Mouse (Mus musculus) central nervous system, embryonic 18 days (tissue): ENCODE measurements around the gene Chaf1b. TPM values are rescaled to one million over a fixed set of nuclear protein-coding genes. Genes with fewer than 3 reads are reported as not detected.

ENCODE experiments used
- polyA plus RNA-seq: library from polyadenylated mRNA; depleted of rRNA; stranded (reverse); fragments of >200 nt; gene quantifications from 2 replicates; pipeline ENCODE4 v1.2.3, GENCODE M21; 2012; rRNA removed

Chaf1b gene
- polyA plus RNA-seq: 12.7 and 13.5 TPM in 2 replicates

GRCm38 (mm10) chr16:93883423-93884085, at the start of gene Chaf1b:
Gene Chaf1b (plus strand): TSS chr16:93883901.

Other genes with a start within 250 kb of the Chaf1b start
- gene Cbr3, start 200.7 kb upstream of the Chaf1b start, polyA plus RNA-seq: 3.4 and 4.6 TPM in 2 replicates
- 60.8 and 61.3 TPM in 2 replicates for gene Dop1b, start 172.0 kb upstream of the Chaf1b start, polyA plus RNA-seq
- 33.7 and 36.6 TPM in 2 replicates for gene Morc3, start 51.8 kb upstream of the Chaf1b start, polyA plus RNA-seq
- 0.06 and 0.19 TPM in 2 replicates for gene Cldn14, start 124.9 kb downstream of the Chaf1b start, polyA plus RNA-seq
- 0.28 and 0.32 TPM in 2 replicates for gene Sim2, start 201.0 kb downstream of the Chaf1b start, polyA plus RNA-seq